Mouse (Mus musculus) E14TG2a.4 (cell line): ENCODE results near the gene Sesn1.

ENCODE experiments used
- CTCF ChIP-seq: conservative IDR thresholded peaks from 2 replicates; pipeline ENCODE4 v1.5.1; 2014; ENCODE audit warnings: low read length
- POU5F1 ChIP-seq: IDR thresholded peaks from 2 replicates; pipeline ENCODE4 v1.6.1; 2014; ENCODE audit warnings: low read length, borderline replicate concordance

- no peak for TF ChIP-seq CTCF
- TF ChIP-seq POU5F1 = no peak
Measured at GRCm38 (mm10) chr10:41866069-41866837, 56.5 kb downstream of the Sesn1 start.
